Mouse (Mus musculus) forebrain, embryonic 14.5 days (tissue): ENCODE results near the gene Lrp6. TPM values are rescaled to one million over a fixed set of nuclear protein-coding genes. Genes with fewer than 3 reads are reported as not detected.

Experiments
- ATAC-seq: fragments of 200-750 bp; cut with Nextera tagmentation; 2 replicates; pipeline ENCODE4 v1.8.0; 2017; ENCODE audit warnings: mild to moderate bottlenecking, moderate library complexity
- DNase-seq: peaks from one replicate; pipeline ENCODE4 v3.0.0-alpha.2; 2015; ENCODE audit warnings: low spot score
- H3K27ac ChIP-seq: fragments of 300-500 bp; sonication (generic); 2 replicates; pipeline ENCODE4 v1.5.1; 2014; ENCODE audit warnings: low read depth, mild to moderate bottlenecking, control low read depth, low read length, moderate library complexity
- H3K27me3 ChIP-seq: fragments of 300-500 bp; sonication (generic); replicated peaks from 2 replicates; pipeline ENCODE4 v1.6.1; 2014; ENCODE audit warnings: low read length, control low read depth, mixed read lengths; ENCODE audit not compliant: control insufficient read depth, insufficient read depth
- H3K36me3 ChIP-seq: fragments of 300-500 bp; sonication (generic); 2 replicates; pipeline ENCODE4 v1.6.1; 2014; ENCODE audit warnings: low read length, control low read depth; ENCODE audit not compliant: control insufficient read depth, insufficient read depth
- H3K4me1 ChIP-seq: fragments of 300-500 bp; sonication (generic); 2 replicates; pipeline ENCODE4 v1.6.1; 2014; ENCODE audit warnings: antibody characterized with exemption, low read length, control low read depth; ENCODE audit not compliant: control insufficient read depth, insufficient read depth
- H3K4me2 ChIP-seq: fragments of 300-500 bp; sonication (generic); 2 replicates; pipeline ENCODE4 v1.6.1; 2014; ENCODE audit warnings: mild to moderate bottlenecking, control low read depth, low read length
- H3K4me3 ChIP-seq: fragments of 300-500 bp; sonication (generic); 2 replicates; pipeline ENCODE4 v1.5.1; 2014; ENCODE audit warnings: low read depth, low read length, control low read depth
- H3K9ac ChIP-seq: fragments of 300-500 bp; sonication (generic); 2 replicates; pipeline ENCODE4 v1.6.1; 2014; ENCODE audit warnings: mild to moderate bottlenecking, low read length, control low read depth, moderate library complexity
- H3K9me3 ChIP-seq: fragments of 300-500 bp; sonication (generic); replicated peaks from 2 replicates; pipeline ENCODE4 v1.6.1; 2016; ENCODE audit warnings: low read length, control low read depth, mixed read lengths; ENCODE audit not compliant: control insufficient read depth
- WGBS: fragments of 180-500 bp; shearing (Covaris S2); extraction: QIAGEN DNeasy Blood & Tissue Kit; methylation state at CpG from one replicate; pipeline ENCODE4 v1.1.7; 2014; 5-methylcytosine and 5-hydroxymethylcytosine counted together
- polyA plus RNA-seq: library from polyadenylated mRNA; unstranded; fragments of >200 nt; fragmentation: Nextera tagmentation; extraction: Ambion mirVana; gene quantifications from 2 replicates; pipeline ENCODE4 v1.2.1, GENCODE M21; 2014

The Lrp6 gene
- 20.9 TPM in 2 replicates for polyA plus RNA-seq

DNA sequence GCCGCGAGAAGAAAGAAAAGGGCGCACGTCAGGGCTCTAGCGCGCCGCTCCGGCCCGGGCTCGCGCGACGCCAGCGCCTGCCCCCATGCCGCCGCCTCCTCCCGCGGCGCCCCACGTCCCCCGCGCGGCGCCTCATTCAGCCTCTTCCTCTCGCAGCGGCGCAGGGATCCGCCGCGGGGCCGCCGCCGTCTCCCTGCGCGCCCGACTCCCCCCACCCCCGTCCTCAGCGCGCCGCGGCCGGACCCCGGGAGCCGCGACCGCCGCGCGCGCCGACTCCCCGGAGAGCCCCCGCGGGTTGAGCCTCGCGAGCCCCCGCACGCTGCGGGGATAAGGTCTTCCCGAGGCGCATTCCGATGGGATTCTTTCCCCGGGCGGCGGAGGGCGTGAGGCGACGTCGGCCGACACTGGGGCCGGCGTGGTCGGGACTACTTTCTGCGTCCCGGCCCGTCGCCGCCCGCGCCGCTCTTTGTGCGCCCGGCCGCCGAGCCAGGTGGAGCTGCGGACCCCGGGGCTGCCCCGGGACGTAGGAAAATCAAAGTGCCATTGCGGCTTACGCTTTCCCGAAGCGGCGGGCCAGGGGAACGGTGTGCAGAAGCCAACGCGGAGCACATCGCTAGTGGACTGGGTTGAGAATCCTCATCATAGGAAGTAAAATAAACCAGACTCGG, at the start of gene Lrp6:
Gene Lrp6 (minus strand): TSS at position 148 of the 668 bp plus-strand sequence.
- Histone ChIP-seq H3K4me2 (peak within 1 kb of the TSS; percentile 86), H3K27ac (peak within 1 kb of the TSS; percentile 100), H3K9ac (peak within 1 kb of the TSS; percentile 99), H3K4me3 (peak within 1 kb of the TSS; percentile 96), H3K4me1 (peaks cover 14% of the 10 kb centered on the region), H3K36me3 (no peaks in the 10 kb centered on the region), H3K27me3 (no peaks in the 10 kb centered on the region), H3K9me3 (no peaks in the 10 kb centered on the region)
- DNase-seq (peak; percentile 93), ATAC-seq (peak; percentile 95)
- WGBS: under 1% methylated on average over 66 of the region's 99 CpGs

DNA sequence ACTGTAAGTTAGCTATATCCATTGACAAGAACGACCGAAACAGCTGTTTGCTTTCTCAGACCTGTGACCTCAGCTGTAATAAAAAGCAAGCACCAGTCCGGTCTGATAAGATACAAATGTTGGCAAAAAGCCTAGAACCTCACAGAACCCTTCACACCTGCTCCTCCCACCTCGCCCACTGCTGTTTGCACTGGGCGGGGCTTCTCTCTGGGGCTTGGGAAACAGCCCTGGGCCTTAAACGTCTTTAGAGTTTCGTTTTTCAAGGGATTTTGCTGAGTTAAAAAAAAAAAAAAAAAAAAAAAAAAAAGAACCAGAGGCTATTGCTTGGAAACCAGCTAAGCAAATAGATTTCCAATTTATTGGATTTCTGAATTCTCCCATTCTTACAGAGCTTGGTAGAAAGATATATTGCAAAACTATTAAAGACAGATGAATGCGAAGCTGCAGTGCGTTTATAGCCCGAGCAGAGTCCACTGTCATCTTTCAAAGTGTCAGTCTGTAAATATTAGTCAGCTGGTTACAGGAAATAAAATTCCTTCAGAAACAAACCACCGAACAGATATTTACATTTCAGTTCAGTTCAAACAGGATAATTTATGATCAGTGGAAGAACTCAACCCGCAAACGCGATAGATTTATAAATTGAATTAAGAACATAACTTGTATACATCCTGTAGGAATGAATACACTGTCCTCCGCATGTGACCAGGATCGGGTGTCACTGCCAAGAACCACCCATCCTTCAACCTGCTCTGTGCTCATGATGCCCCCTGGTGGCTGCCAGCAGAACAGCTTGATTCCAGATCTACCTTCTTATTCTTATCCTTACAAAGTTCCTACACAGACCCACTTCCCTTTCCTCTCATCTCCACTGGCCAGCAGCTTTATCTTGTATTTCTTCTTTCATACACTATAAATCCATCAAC, 48.2 kb upstream of the Lrp6 start:
- H3K27me3 ChIP-seq: no peaks in the 10 kb centered on the region
- H3K4me3 ChIP-seq: no peak overlapping the region
- peak; percentile 77 for ATAC-seq
- H3K9me3 ChIP-seq: no peaks in the 10 kb centered on the region
- H3K27ac ChIP-seq: no peak overlapping the region
- no peak overlapping the region for H3K4me2 ChIP-seq
- 0 out of 2 replicates have a peak, but pooled peaks cover 2% of the 10 kb centered on the region for H3K4me1 ChIP-seq
- peak; percentile 86 for DNase-seq
- H3K9ac ChIP-seq: no peak overlapping the region
- 24% methylated on average over 16 of the region's 16 CpGs for WGBS
- no peaks in the 10 kb centered on the region for H3K36me3 ChIP-seq

DNA sequence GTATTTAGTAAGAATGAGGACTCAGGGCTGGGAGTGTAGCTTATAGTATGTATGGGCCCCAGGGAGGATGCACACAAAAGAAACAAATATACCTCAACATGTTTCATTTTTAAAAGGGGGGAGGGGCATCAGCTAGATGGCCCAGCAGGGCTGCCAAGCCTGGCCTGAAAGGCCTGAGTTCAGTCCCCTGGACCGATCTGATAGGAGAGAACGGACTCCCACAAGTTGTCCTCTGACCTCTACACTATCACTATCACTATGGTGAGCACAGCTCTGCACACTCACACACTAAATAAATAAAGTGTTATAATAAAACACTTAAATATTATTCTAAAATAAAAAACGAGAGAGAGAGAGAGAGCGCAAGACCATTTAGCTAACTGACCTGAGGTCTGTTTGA, 47.6 kb upstream of the Lrp6 start:
- Histone ChIP-seq H3K4me2 (no peak overlapping the region), H3K9me3 (no peaks in the 10 kb centered on the region), H3K27ac (no peak overlapping the region), H3K4me1 (0 out of 2 replicates have a peak, but pooled peaks cover 2% of the 10 kb centered on the region), H3K4me3 (no peak overlapping the region), H3K9ac (no peak overlapping the region), H3K27me3 (no peaks in the 10 kb centered on the region), H3K36me3 (no peaks in the 10 kb centered on the region)
- ATAC-seq: no peak
- no peak for DNase-seq
- 85% methylated on average over 4 of the region's 4 CpGs for WGBS

DNA sequence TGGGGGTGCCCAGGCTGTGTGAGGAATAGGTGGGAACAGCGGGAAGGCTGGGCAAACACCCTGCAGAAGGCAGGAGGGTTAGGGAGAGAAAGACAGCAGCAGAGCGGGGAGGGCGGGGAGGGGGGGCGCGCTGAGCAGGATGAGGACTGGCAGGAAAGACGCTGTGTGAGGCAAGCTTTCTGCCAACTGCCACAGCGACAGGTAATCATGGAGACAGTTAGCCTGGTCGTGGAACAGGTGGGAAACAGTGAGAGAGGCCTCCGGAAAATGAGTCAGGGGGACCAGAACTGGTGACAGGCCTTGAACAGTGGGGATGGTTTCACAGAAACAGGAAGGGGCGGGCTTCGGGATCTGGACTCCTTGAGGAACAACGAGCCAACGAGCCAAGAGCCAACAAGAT, 45.1 kb upstream of the Lrp6 start:
- DNase-seq (no peak), ATAC-seq (no peak)
- WGBS: 72% methylated on average over 13 of the region's 13 CpGs
- H3K27ac ChIP-seq: no peak overlapping the region
- H3K27me3 ChIP-seq: no peaks in the 10 kb centered on the region
- no peak overlapping the region for H3K9ac ChIP-seq
- H3K4me3 ChIP-seq: no peak overlapping the region
- H3K9me3 ChIP-seq: no peaks in the 10 kb centered on the region
- H3K36me3 ChIP-seq: no peaks in the 10 kb centered on the region
- H3K4me2 ChIP-seq: no peak overlapping the region
- H3K4me1 ChIP-seq: 0 out of 2 replicates have a peak, but pooled peaks cover 2% of the 10 kb centered on the region

DNA sequence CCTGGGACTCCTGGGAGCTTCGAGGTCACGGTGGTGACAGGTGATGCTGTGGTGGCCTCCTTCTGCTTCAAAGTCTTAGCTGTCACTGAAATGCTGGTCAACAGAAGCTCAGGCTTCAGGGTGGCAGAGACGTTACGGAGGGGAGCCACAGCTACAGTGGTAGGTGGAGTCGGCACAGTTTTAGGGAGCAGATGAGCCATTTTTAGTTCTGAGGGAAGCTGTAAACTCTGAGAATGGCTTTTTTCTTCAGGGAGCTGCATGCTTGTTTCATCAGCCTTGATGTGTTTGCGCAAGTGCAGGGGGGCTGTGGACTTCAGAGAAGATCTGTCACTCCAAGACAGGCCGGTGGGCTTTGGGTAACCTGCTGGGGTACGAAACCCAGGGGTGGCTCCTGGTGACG, 43.6 kb upstream of the Lrp6 start:
- WGBS: 93% methylated on average over 9 of the region's 9 CpGs
- no peak overlapping the region for H3K4me2 ChIP-seq
- H3K4me3 ChIP-seq: no peak overlapping the region
- 0 out of 2 replicates have a peak, but pooled peaks cover 2% of the 10 kb centered on the region for H3K4me1 ChIP-seq
- H3K27me3 ChIP-seq: no peaks in the 10 kb centered on the region
- ATAC-seq (no peak), DNase-seq (no peak)
- no peaks in the 10 kb centered on the region for H3K9me3 ChIP-seq
- H3K36me3 ChIP-seq: no peaks in the 10 kb centered on the region
- H3K9ac ChIP-seq: no peak overlapping the region
- H3K27ac ChIP-seq: no peak overlapping the region

DNA sequence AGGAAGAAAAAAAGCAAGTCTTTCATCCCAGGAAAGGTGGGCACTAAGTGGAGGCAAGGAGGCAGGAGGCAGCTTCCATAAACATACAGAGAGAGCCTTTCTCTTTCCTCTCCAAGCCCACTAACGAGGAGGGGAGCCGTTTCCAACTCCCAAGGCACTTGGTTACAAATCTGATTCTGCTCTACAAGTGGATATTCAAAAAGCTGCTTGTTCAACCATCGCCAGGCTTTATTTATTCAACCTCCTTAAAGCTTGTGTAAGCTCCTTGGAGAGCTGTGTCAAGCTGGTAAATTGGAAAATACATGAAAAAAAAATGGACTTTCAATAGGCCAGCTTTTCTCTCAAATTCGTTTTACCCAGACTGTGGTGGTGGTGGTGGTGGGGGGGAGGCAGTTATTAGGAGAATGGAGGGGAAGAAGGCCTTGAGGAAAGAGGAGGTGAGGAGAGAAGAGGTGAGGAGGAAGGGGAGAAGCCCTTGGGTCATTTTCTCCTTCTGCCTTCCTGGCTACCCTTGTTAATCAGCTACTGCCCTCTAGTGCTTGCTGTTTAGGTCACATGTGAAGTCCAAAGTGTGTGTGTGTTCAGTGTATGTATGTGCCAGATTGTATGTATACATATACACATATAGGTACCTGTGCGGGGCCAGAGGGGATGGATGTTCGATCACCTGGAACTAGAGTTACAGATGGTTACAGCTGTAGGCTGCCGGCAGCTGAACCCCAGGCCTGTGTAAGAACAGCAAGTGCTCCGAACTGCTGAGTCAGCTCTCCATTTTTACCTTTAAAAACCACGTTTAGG, 40.4 kb upstream of the Lrp6 start:
- Histone ChIP-seq H3K4me1 (no peaks in the 10 kb centered on the region), H3K9ac (no peak overlapping the region), H3K4me3 (no peak overlapping the region), H3K36me3 (no peaks in the 10 kb centered on the region), H3K27ac (no peak overlapping the region), H3K4me2 (no peak overlapping the region), H3K27me3 (no peaks in the 10 kb centered on the region), H3K9me3 (no peaks in the 10 kb centered on the region)
- ATAC-seq (0 out of 2 replicates have a peak, but pooled peaks have one; percentile 52), DNase-seq (peak; percentile 65)
- 47% methylated on average over 9 of the region's 9 CpGs for WGBS

DNA sequence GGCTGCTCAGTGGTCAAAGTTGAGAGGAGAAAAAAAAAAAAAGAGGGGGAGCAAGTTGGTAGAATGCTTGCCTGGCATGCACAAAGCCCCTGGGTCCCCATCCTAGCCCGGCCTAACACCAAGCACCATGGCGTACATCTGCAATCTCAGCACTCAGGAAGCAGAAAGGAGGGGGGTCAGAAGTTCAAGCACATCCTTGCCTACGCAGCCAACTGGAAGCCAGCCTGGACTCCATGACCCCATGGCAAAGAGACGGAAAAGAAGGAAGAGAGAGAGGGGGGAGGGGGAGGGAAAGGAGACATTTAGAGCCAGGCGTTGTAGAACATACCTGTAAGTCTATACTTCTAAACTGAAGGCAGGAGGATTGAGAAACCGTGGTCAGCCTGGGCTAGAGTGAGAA, 39.8 kb upstream of the Lrp6 start:
- no peaks in the 10 kb centered on the region for H3K9me3 ChIP-seq
- H3K4me1 ChIP-seq: no peaks in the 10 kb centered on the region
- no peak overlapping the region for H3K4me2 ChIP-seq
- no peak overlapping the region for H3K9ac ChIP-seq
- ATAC-seq (no peak), DNase-seq (no peak)
- 71% methylated on average over 6 of the region's 6 CpGs for WGBS
- H3K27ac ChIP-seq: no peak overlapping the region
- H3K27me3 ChIP-seq: no peaks in the 10 kb centered on the region
- H3K36me3 ChIP-seq: no peaks in the 10 kb centered on the region
- no peak overlapping the region for H3K4me3 ChIP-seq

DNA sequence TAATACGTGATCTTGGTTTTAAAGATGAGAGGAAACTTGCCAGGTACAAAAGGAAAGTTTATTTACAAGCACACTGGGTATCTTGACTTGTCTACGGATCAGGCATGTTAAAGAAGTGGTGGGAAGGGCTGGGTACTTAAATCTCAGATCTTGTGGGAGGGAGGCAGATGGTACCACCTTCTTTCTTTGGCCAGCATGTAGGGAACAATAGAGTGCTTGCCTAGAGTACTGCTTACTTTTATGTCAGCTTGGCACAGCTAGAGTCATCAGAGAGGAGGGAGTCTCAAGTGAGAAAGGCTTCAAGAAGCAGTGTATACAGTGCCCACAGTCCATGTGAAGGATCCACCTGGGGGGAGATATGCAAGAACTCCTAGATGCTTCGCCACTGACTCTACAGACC, 38.4 kb upstream of the Lrp6 start:
- Histone ChIP-seq H3K9ac (no peak overlapping the region), H3K36me3 (no peaks in the 10 kb centered on the region), H3K27ac (no peak overlapping the region), H3K4me2 (no peak overlapping the region), H3K9me3 (no peaks in the 10 kb centered on the region), H3K27me3 (no peaks in the 10 kb centered on the region), H3K4me3 (no peak overlapping the region), H3K4me1 (no peaks in the 10 kb centered on the region)
- no peak for ATAC-seq
- no peak for DNase-seq
- WGBS: 88% methylated on average over 3 of the region's 3 CpGs
